Mouse (Mus musculus) intestine, embryonic 15.5 days (tissue): Measurements from ENCODE around the gene Smok3b. TPM values are rescaled to one million over a fixed set of nuclear protein-coding genes. Genes with fewer than 3 reads are reported as not detected.
A peak's percentile ranks its signal among the peaks of the same experiment; 100 is the strongest.
"Not testable (repeated sequence)": the region's sequence is repeated elsewhere in the genome, so short reads cannot be mapped to it uniquely, and the experiment has no call there.

Experiments used
- ATAC-seq: fragments of 200-750 bp; cut with Nextera tagmentation; 2 replicates; pipeline ENCODE4 v1.8.0; 2017; ENCODE audit warnings: moderate TSS enrichment, moderate library complexity
- H3K27ac ChIP-seq: fragments of 300-500 bp; sonication (generic); 2 replicates; pipeline ENCODE4 v1.5.1; 2015; ENCODE audit warnings: mild to moderate bottlenecking, inconsistent platforms
- H3K27me3 ChIP-seq: fragments of 300-500 bp; sonication (generic); replicated peaks from 2 replicates; pipeline ENCODE4 v1.6.1; 2015; ENCODE audit warnings: inconsistent platforms
- H3K36me3 ChIP-seq: fragments of 300-500 bp; sonication (generic); 2 replicates; pipeline ENCODE4 v1.6.1; 2015; ENCODE audit warnings: inconsistent platforms
- H3K4me1 ChIP-seq: fragments of 300-500 bp; sonication (generic); replicated peaks from 2 replicates; pipeline ENCODE4 v1.6.1; 2015; ENCODE audit warnings: inconsistent platforms
- H3K4me2 ChIP-seq: fragments of 300-500 bp; sonication (generic); replicated peaks from 2 replicates; pipeline ENCODE4 v1.6.1; 2015; ENCODE audit warnings: mild to moderate bottlenecking, inconsistent platforms
- H3K4me3 ChIP-seq: fragments of 300-500 bp; sonication (generic); replicated peaks from 2 replicates; pipeline ENCODE4 v1.5.1; 2015; ENCODE audit warnings: inconsistent platforms
- H3K9ac ChIP-seq: fragments of 300-500 bp; sonication (generic); 2 replicates; pipeline ENCODE4 v1.6.1; 2015; ENCODE audit warnings: inconsistent platforms
- H3K9me3 ChIP-seq: fragments of 300-500 bp; sonication (generic); 2 replicates; pipeline ENCODE4 v1.6.1; 2016; ENCODE audit warnings: inconsistent platforms
- WGBS: fragments of 180-500 bp; shearing (Covaris S2); methylation state at CpG from one replicate; pipeline ENCODE4 v1.1.7; 2015; 5-methylcytosine and 5-hydroxymethylcytosine counted together
- polyA plus RNA-seq: library from polyadenylated mRNA; unstranded; fragments of >200 nt; fragmentation: Nextera tagmentation; extraction: Ambion mirVana; gene quantifications from 2 replicates; pipeline ENCODE4 v1.2.1, GENCODE M21; 2015

Gene Smok3b
- not detected in 2 replicates for polyA plus RNA-seq

DNA sequence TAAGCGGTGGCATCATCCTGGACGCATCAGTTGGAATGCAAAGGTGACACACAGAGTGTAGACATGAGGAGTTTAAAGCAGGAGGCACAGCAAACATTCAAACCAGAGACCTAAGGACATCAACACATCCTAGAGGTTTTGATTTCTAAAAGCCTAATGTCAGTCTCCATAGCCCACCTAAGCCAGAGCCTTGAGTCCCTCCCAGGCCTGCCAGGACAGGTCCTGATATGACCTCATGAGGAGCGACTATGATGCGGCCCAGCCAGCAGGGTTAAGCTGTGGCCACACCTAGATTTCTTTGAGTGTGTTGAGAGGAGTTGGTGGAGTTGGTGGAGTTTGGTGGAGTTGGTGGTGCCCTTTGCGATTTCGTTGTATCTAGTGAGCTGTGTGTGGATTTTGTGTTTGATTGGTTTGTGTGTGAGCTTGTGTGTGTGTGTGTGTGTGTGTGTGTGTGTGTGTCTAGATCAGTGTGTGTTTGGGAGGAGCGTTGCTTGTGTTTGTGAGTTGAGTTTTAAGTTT lies at the start of gene Smok3b, which contains the start of gene Smok3a:
Smok3b (plus strand) TSS at position 469 of the 519 bp plus-strand sequence.
Smok3a (plus strand) TSS at position 301 of the 519 bp plus-strand sequence.
- not testable (repeated sequence) for H3K4me1 ChIP-seq, H3K27ac ChIP-seq, ATAC-seq, H3K27me3 ChIP-seq, H3K4me3 ChIP-seq, H3K9me3 ChIP-seq, H3K36me3 ChIP-seq, H3K9ac ChIP-seq, H3K4me2 ChIP-seq
- WGBS, result 85% methylated on average over 5 of the region's 7 CpGs

DNA sequence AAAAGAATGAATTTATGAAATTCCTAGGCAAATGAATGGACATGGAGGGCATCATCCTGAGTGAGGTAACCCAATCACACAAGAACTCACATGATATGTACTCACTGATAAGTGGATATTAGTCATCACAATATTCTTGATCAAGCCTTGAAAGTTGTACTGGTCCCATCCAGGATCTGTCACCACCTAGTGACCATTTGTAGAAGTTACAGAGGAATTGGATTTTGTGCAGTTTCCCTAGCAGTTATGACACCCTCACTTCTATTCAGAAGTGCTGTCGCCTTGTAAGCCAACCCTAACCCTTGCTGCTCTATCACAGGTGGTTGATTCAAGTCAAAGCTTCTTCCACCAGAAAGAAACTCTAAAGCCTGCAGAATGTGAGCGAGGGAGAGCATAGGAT lies 48.1 kb upstream of the Smok3b start:
- Histone ChIP-seq H3K27ac (no peak overlapping the region), H3K4me1 (no peaks in the 10 kb centered on the region), H3K36me3 (no peaks in the 10 kb centered on the region), H3K27me3 (no peaks in the 10 kb centered on the region), H3K9me3 (no peaks in the 10 kb centered on the region), H3K4me3 (no peak overlapping the region), H3K9ac (no peak overlapping the region), H3K4me2 (no peak overlapping the region)
- WGBS, result 69% methylated on average over 2 of the region's 2 CpGs
- no peak for ATAC-seq

DNA sequence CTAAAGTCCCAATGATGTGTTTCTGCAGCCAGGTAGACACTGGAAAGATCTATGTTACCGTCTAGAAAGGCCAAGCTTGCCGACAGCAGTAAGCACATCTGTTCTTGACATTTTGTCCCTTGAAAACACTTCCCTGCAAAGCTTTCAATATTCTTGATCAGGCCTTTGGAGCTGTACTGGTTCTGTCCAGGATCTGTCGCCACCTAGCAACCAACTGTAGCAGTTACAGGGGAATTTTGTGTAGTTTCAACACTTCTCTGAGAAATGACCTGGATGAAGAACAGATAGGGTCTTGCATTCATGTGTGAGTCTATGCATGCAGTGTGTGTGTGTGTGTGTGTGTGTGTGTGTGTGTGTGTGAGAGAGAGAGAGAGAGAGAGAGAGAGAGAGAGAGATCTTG lies 47.5 kb upstream of the Smok3b start:
- H3K4me3 ChIP-seq, result no peak overlapping the region
- ATAC-seq, result no peak
- no peaks in the 10 kb centered on the region for H3K9me3 ChIP-seq
- H3K27ac ChIP-seq, result no peak overlapping the region
- no peak overlapping the region for H3K9ac ChIP-seq
- H3K4me2 ChIP-seq, result no peak overlapping the region
- 55% methylated on average over 3 of the region's 3 CpGs for WGBS
- H3K27me3 ChIP-seq, result no peaks in the 10 kb centered on the region
- no peaks in the 10 kb centered on the region for H3K4me1 ChIP-seq
- no peaks in the 10 kb centered on the region for H3K36me3 ChIP-seq

DNA sequence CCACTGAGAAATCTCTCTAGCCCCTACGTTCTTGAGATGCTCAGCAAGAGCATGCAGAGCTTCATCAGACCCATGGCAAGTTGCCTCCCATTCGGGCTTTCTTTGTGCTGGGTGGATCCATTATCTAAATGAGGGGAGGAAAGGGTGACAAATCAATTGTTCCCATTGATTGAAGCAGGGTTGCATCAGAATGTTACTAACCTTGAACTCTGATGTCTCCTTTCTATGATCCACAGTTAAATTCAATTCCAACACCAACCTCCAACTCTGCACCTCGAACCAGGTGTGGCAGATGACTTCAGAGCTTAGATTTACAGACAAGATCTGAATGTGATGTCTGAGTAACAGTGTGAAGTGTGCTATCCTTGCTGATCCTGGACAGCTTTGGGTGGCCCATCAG lies 46.5 kb upstream of the Smok3b start:
- no peak overlapping the region for H3K4me2 ChIP-seq
- no peak overlapping the region for H3K9ac ChIP-seq
- no peaks in the 10 kb centered on the region for H3K4me1 ChIP-seq
- WGBS, result 58% methylated on average over 3 of the region's 3 CpGs
- H3K9me3 ChIP-seq, result no peaks in the 10 kb centered on the region
- no peaks in the 10 kb centered on the region for H3K27me3 ChIP-seq
- H3K36me3 ChIP-seq, result no peaks in the 10 kb centered on the region
- no peak overlapping the region for H3K27ac ChIP-seq
- no peak for ATAC-seq
- no peak overlapping the region for H3K4me3 ChIP-seq

DNA sequence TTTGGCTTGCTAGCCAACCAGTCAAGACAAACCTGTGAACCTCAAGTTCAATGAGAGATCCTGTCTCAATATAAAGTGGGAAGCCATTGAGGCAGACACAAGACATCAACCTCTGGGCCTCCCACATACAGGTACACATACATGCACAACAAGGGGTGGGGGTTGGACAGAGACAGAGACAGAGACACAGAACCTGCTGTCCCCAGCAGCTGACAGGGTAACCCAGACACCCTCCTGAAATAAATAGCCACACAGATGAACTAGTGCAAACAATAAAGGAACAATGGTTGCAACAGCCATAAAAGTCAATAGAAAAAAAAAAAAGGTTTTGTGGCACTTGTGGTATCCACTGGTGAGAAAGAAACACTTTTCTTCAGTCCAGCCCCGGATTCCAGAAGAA lies 45.8 kb upstream of the Smok3b start:
- ATAC-seq, result no peak
- Histone ChIP-seq H3K9me3 (no peaks in the 10 kb centered on the region), H3K4me2 (no peak overlapping the region), H3K4me3 (no peak overlapping the region), H3K9ac (no peak overlapping the region), H3K4me1 (no peaks in the 10 kb centered on the region), H3K27me3 (no peaks in the 10 kb centered on the region), H3K36me3 (no peaks in the 10 kb centered on the region), H3K27ac (no peak overlapping the region)
- WGBS, result 61% methylated on average over 1 of the region's 1 CpGs

DNA sequence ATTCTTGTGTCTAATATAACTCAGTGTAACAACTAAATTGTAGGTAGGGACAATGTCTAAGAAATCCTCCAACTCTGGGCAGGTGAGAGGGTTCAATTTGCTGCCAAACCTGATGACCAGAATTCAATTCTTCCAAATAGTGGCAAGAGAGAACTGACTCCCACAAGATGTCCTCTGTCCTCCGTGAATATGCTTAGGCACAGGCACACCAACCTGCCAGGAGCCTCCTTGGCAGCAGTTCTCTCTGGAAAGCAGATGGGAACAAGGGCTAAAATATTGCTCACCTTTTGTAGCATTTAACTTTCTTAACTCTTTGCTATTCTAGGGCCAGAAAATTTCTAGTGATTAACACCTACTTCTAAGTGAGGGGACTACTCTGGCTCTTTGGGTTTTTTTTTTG lies 43.9 kb upstream of the Smok3b start:
- Histone ChIP-seq H3K36me3 (no peaks in the 10 kb centered on the region), H3K4me2 (no peak overlapping the region), H3K9ac (no peak overlapping the region), H3K27ac (no peak overlapping the region), H3K4me1 (no peaks in the 10 kb centered on the region), H3K4me3 (no peak overlapping the region), H3K9me3 (no peaks in the 10 kb centered on the region), H3K27me3 (no peaks in the 10 kb centered on the region)
- ATAC-seq, result no peak
- WGBS, result 47% methylated on average over 1 of the region's 1 CpGs

DNA sequence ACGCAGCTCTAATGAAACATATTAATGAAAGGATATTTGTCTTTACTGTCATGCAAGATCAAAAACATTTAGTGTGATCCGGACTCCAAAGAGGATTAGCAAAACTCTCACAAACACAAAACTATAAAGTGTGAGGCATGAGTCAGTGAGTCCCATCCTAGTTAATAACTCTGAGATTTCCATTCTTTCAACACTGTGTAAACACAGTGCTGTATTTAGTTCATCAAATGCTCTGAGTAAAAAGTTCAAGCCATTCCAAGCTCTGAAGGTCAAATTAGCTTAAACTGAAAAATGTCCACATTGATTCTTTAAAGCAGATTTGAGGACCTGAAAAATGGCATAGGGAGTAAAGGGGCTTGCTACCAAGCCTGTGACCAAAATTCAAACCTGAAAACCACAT lies 42.1 kb upstream of the Smok3b start:
- Histone ChIP-seq H3K36me3 (no peaks in the 10 kb centered on the region), H3K4me3 (no peak overlapping the region), H3K27ac (no peak overlapping the region), H3K27me3 (no peaks in the 10 kb centered on the region), H3K4me1 (no peaks in the 10 kb centered on the region), H3K9ac (no peak overlapping the region), H3K4me2 (no peak overlapping the region), H3K9me3 (no peaks in the 10 kb centered on the region)
- ATAC-seq, result no peak
- 62% methylated on average over 2 of the region's 2 CpGs for WGBS

DNA sequence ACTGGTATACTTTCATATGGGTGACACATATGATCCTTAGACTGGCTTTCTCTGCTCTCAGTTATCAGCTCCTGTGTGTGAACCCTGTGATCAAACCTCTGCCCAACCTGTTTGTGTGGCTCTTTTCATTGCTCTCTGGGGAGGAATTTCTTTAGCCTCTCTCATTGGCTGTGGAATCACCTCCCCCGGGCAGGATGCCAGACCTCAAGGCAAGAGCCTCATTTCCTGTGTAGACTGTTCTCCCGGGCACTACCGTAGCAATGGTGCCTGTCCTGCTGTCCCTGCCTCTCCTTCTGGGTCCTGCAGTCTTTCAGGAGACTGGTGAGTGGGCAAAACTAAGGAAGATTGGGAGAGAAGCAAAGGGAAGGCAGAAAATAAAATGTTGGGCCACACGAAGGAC lies 39.9 kb upstream of the Smok3b start, which contains the start of gene Azgp1:
Azgp1 (plus strand) TSS at position 221 of the 400 bp plus-strand sequence.
- no peak within 1 kb of the TSS for H3K4me3 ChIP-seq
- H3K27ac ChIP-seq, result no peak within 1 kb of the TSS
- H3K4me1 ChIP-seq, result no peaks in the 10 kb centered on the region
- no peak for ATAC-seq
- H3K9me3 ChIP-seq, result no peaks in the 10 kb centered on the region
- WGBS, result 70% methylated on average over 4 of the region's 4 CpGs
- H3K36me3 ChIP-seq, result no peaks in the 10 kb centered on the region
- no peaks in the 10 kb centered on the region for H3K27me3 ChIP-seq
- no peak within 1 kb of the TSS for H3K9ac ChIP-seq
- no peak within 1 kb of the TSS for H3K4me2 ChIP-seq

DNA sequence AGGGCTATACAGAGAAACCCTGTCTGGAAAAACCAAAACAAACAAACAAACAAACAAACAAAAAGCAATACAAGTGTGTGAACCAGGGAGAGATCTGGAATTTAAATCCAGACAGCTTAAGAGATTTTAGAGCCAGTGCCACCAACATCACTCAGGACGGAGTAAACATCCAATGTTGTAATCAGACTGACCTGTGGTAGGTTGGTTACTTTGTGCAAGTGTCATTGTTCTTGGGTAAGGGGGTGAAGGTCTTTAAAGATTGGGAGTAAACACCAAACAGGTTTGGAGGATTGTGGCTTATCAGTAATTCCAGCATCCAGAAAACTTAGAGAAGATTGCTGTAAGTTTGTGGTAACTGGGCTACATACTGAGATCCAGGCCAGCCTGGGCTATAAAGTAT lies 34.9 kb upstream of the Smok3b start:
- Histone ChIP-seq H3K9me3 (no peaks in the 10 kb centered on the region), H3K4me3 (no peak overlapping the region), H3K9ac (no peak overlapping the region), H3K4me1 (no peaks in the 10 kb centered on the region), H3K36me3 (no peaks in the 10 kb centered on the region), H3K27me3 (no peaks in the 10 kb centered on the region), H3K4me2 (no peak overlapping the region), H3K27ac (no peak overlapping the region)
- WGBS, result 83% methylated on average over 1 of the region's 1 CpGs
- ATAC-seq, result no peak

DNA sequence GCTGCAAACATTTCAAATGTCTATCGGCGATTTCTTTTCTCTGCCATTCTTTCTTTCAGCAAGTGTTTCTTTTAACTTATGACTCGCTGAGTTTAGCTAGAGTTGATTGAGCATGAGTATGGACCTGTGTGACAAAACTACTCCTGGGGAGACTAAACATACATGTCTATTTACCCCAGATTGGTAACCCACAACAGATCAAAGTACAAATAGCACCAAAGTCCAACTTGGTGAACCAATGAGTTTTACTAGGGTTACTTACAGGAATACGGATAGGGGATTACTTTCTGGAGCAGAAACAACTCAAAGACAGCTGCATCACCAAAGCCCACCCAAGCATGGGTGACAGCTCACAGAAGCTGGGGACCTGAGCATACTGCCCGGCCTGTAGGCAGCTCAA lies 11.8 kb upstream of the Smok3b start:
- Histone ChIP-seq H3K27me3 (no peaks in the 10 kb centered on the region), H3K36me3 (no peaks in the 10 kb centered on the region), H3K9me3 (no peaks in the 10 kb centered on the region), H3K9ac (no peak overlapping the region), H3K4me3 (no peak overlapping the region), H3K4me1 (no peaks in the 10 kb centered on the region), H3K27ac (no peak overlapping the region), H3K4me2 (no peak overlapping the region)
- 92% methylated on average over 5 of the region's 5 CpGs for WGBS
- no peak for ATAC-seq

DNA sequence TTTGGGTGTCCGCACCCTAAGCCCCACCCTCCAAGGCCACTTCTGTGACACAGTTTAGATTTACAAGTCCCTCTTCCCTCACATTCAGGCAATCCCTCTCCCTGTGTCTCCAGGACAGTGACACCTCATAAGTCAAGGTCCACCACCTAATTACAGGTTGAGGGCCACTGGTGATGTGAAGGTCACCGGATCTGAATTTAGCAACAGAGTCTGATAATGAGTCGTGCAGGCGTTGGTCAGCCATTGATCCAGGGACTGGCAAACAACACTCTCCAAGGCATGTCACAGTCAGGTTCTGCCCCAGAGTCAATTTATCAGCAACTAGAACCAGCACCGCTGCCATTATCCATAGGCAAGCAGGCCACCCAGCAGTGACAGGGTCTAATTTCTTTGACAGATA lies 8.8 kb upstream of the Smok3b start:
- H3K9me3 ChIP-seq, result no peaks in the 10 kb centered on the region
- no peaks in the 10 kb centered on the region for H3K36me3 ChIP-seq
- H3K4me1 ChIP-seq, result no peaks in the 10 kb centered on the region
- H3K4me3 ChIP-seq, result no peak overlapping the region
- no peak overlapping the region for H3K9ac ChIP-seq
- H3K27me3 ChIP-seq, result no peaks in the 10 kb centered on the region
- H3K27ac ChIP-seq, result no peak overlapping the region
- WGBS, result 84% methylated on average over 5 of the region's 5 CpGs
- H3K4me2 ChIP-seq, result no peak overlapping the region
- ATAC-seq, result no peak

DNA sequence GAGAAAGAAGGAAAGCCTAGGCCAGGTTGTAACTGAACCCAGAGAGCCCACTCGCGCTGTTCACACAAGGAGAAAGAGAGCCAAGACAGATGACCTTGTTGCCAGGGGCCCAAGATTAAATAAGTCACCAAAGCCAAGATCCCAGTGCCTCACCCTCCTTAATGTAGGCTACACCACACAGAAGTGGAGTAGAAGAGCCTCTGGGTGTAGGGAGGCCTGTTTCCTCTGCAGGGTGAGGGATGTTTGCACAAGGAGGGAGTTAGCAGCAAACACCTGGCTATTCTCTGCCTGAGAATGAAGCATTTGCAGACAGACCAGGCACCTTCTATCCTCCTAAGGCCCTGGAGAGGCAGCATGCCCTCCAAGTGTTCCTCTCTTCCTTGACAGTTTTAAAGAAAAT lies 4.7 kb upstream of the Smok3b start:
- ATAC-seq, result peak; percentile 81
- Histone ChIP-seq H3K9ac (no peak overlapping the region), H3K4me3 (no peak overlapping the region), H3K27me3 (no peaks in the 10 kb centered on the region), H3K9me3 (no peaks in the 10 kb centered on the region), H3K4me2 (no peak overlapping the region), H3K4me1 (no peaks in the 10 kb centered on the region), H3K27ac (no peak overlapping the region), H3K36me3 (no peaks in the 10 kb centered on the region)
- 69% methylated on average over 2 of the region's 2 CpGs for WGBS

DNA sequence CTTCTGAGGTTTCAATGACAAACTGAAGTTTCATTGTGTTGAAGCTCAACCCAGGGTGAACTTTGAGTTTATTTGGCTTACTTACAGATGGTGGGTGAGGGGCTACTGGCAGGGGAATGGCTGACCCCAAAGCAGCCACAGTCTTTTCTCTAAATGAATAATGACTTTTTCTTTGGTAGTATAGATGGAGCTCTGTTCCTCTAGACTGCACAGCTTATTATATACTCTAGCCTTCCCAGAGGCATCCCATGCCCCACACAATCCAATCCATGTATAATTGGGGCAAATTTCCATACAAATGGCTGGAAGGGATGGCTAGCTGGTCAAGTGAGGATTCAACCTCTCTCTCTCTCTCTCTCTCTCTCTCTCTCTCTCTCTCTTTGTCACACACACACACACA lies 4.2 kb upstream of the Smok3b start:
- H3K4me2 ChIP-seq, result no peak overlapping the region
- ATAC-seq, result no peak
- H3K27me3 ChIP-seq, result no peaks in the 10 kb centered on the region
- H3K36me3 ChIP-seq, result no peaks in the 10 kb centered on the region
- no peak overlapping the region for H3K9ac ChIP-seq
- no peak overlapping the region for H3K27ac ChIP-seq
- H3K4me1 ChIP-seq, result no peaks in the 10 kb centered on the region
- no peak overlapping the region for H3K4me3 ChIP-seq
- no peaks in the 10 kb centered on the region for H3K9me3 ChIP-seq
